Mouse (Mus musculus): ENCODE results near the gene Kcnf1.

GRCm38 (mm10) chr12:17223050-17223449 lies 46.4 kb upstream of the Kcnf1 start:
- no peak for TF ChIP-seq POLR2A (IDR thresholded peaks at IDR 0.05; ENCODE audit: borderline replicate concordance, low read depth, low read length)
- no peak for TF ChIP-seq CTCF (IDR thresholded peaks at IDR 0.05; ENCODE audit: low read depth, low read length)
